8 mouse cellular contexts compared by ENCODE assay signal in the genomic region with DNA sequence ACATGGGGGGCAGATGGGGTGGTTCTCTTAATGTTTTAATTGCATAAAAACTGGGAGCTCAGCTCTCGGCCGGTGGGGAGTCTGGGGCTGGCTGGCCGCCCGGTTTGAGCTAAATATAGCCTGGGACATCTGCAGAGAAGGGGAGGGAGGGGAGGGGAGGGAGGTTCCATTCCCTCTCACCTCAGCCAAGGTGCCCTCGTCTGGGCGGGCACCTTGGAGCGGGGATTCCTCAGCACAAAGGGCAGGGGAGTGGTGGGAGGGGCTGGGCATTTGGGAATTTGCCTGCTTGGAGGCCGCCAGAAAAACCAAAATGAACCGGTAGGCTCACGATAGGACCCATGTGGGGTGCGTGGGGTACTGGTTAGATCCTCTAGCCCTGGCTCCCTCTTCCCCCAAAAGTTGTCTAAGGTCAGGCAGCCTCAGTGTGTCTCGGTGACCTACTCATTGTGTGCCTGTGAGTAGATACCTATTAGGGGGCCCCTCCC. TPM values are rescaled to one million over a fixed set of nuclear protein-coding genes. Genes with fewer than 3 reads are reported as not detected.
DNase-seq lines count a peak whose midpoint lies in the region; ATAC-seq lines count a peak whose summit lies in the region.

No protein-coding gene starts in this region.

- WGBS in heart, embryonic 16.5 days: 2% methylated on average over 12 of the region's 12 CpGs
- WGBS in macrophage (ENCODE audit: missing documents): 5% methylated on average over 8 of the region's 12 CpGs

- peak; percentile 67 for DNase-seq in urinary bladder, postnatal 14 days (ENCODE audit: low spot score)
- no peak for DNase-seq in urinary bladder, postnatal 10 days (ENCODE audit: low spot score)
- peak; percentile 91 to 92 for DNase-seq in cerebellum, postnatal 10 days
- peak; percentile 88 to 91 for DNase-seq in kidney, postnatal 36 days
- DNase-seq in embryo, embryonic 10.5 days (ENCODE audit: low spot score): no peak
- DNase-seq in spleen, postnatal 36 days (ENCODE audit: low spot score in 2 of 2): no peak

- peak overlapping the region; percentile 92 for H3K4me3 ChIP-seq in heart, embryonic 16.5 days (ENCODE audit: low read length)
- H3K4me3 ChIP-seq in macrophage (ENCODE audit: inconsistent target): peak overlapping the region; percentile 29

- no peaks in the 10 kb centered on the region for H3K27me3 ChIP-seq in heart, embryonic 16.5 days (ENCODE audit: control insufficient read depth, insufficient read depth, low read length)

- peaks cover 88% of the 10 kb centered on the region for H3K4me1 ChIP-seq in heart, embryonic 16.5 days (ENCODE audit: control insufficient read depth, insufficient read depth, low read length)

- peak overlapping the region; percentile 100 for H3K27ac ChIP-seq in heart, embryonic 16.5 days (ENCODE audit: low read length)
- peak overlapping the region; percentile 97 for H3K27ac ChIP-seq in macrophage

- no peaks in the 10 kb centered on the region for H3K9me3 ChIP-seq in heart, embryonic 16.5 days (replicated peaks; ENCODE audit: control insufficient read depth, low read length)

- peaks cover 78% of the 10 kb centered on the region for H3K79me2 ChIP-seq in macrophage (ENCODE audit: inconsistent target)

- peak overlapping the region; percentile 96 for H3K4me2 ChIP-seq in heart, embryonic 16.5 days (ENCODE audit: low read depth, low read length)

- no peaks in the 10 kb centered on the region for H3K36me3 ChIP-seq in heart, embryonic 16.5 days (ENCODE audit: control insufficient read depth, insufficient read depth)
- no peaks in the 10 kb centered on the region for H3K36me3 ChIP-seq in macrophage (ENCODE audit: inconsistent target)

- ATAC-seq in heart, embryonic 16.5 days (replicated peaks; ENCODE audit: extremely low read depth, insufficient read depth, low FRiP score): peak; percentile 30; the same call in 1 of the 2 replicates

- peak overlapping the region; percentile 93 for H3K9ac ChIP-seq in heart, embryonic 16.5 days (ENCODE audit: low read length)

RNA-seq across cellular contexts. Expression of a gene that starts 13.8 kb away (rescaled TPM):
- 28.2 and 28.6 TPM in 2 replicates for polyA plus RNA-seq in heart, embryonic 16.5 days (2015; fragmentation: Nextera tagmentation; extraction: Ambion mirVana)
- 10 to 100 TPM in 20 of 26 experiments, 1 to 10 TPM in 6; 7.0 to 27.6 (median 17.2) TPM for total RNA-seq in macrophage (2018; cell fraction: chromatin; rRNA removed)
- total RNA-seq in macrophage (2018; cell fraction: cytosol; rRNA removed): 10 to 100 TPM in 24 of 26 experiments, 1 to 10 TPM in 2; 7.8 to 33.7 (median 21.0) TPM
- 10 to 100 TPM in 24 of 26 experiments, 1 to 10 TPM in 2; 6.3 to 35.2 (median 17.9) TPM for total RNA-seq in macrophage (2018; cell fraction: nucleus; rRNA removed)
- 13.3 to 17.5 TPM (median 13.4 TPM) in 3 replicates for polyA plus RNA-seq in macrophage (2018)

RNA-seq across cellular contexts. Expression of a gene that starts 33.8 kb away (rescaled TPM):
- polyA plus RNA-seq in heart, embryonic 16.5 days (2015; fragmentation: Nextera tagmentation; extraction: Ambion mirVana): 18.6 and 23.0 TPM in 2 replicates
- 1 to 10 TPM in 20 of 26 experiments, under 1 TPM in 6; 0.25 to 5.5 (median 2.3) TPM for total RNA-seq in macrophage (2018; cell fraction: chromatin; rRNA removed)
- 1 to 10 TPM in 22 of 26 experiments, under 1 TPM in 4; 0.57 to 2.4 (median 1.4) TPM for total RNA-seq in macrophage (2018; cell fraction: cytosol; rRNA removed)
- total RNA-seq in macrophage (2018; cell fraction: nucleus; rRNA removed): 10 to 100 TPM in 1 of 26 experiments, 1 to 10 TPM in 23, under 1 TPM in 2; 0.58 to 22.6 (median 1.7) TPM
- 0.70 to 13.4 TPM (median 2.2 TPM) in 3 replicates for polyA plus RNA-seq in macrophage (2018)

RNA-seq across cellular contexts. Expression of a gene that starts 41.4 kb away (rescaled TPM):
- polyA plus RNA-seq in heart, embryonic 16.5 days (2015; fragmentation: Nextera tagmentation; extraction: Ambion mirVana): 4.1 and 4.5 TPM in 2 replicates
- total RNA-seq in macrophage (2018; cell fraction: chromatin; rRNA removed): not detected
- total RNA-seq in macrophage (2018; cell fraction: cytosol; rRNA removed): not detected
- not detected for total RNA-seq in macrophage (2018; cell fraction: nucleus; rRNA removed)
- not detected in 3 replicates for polyA plus RNA-seq in macrophage (2018)

Comparison
In these comparisons a context has a peak if more than half of its experiments do, and no peak if none do; other contexts are left out.
1. DNase-seq: peak in urinary bladder, postnatal 14 days (single experiment), cerebellum, postnatal 10 days (2 of 2) and kidney, postnatal 36 days (2 of 2); none in urinary bladder, postnatal 10 days (single experiment), embryo, embryonic 10.5 days (single experiment) and spleen, postnatal 36 days (0 of 2).